Mouse (Mus musculus) limb, embryonic 13.5 days (tissue): ENCODE measurements at regions not wholly inside any gene's neighbourhood (a gene's known extent, or its start where the extent isn't known, plus 50 kb on each side); places are given as distances from the start of the nearest gene placed in this dataset.

Experiments
- ATAC-seq: fragments of 200-750 bp; cut with Nextera tagmentation; 2 replicates; pipeline ENCODE4 v1.8.0; 2017; ENCODE audit warnings: low read depth, moderate number of reproducible peaks, moderate TSS enrichment; ENCODE audit not compliant: low FRiP score
- H3K27ac ChIP-seq: fragments of 300-500 bp; sonication (generic); 2 replicates; pipeline ENCODE4 v1.5.1; 2015; ENCODE audit warnings: inconsistent platforms, mild to moderate bottlenecking, moderate library complexity
- H3K27me3 ChIP-seq: fragments of 300-500 bp; sonication (generic); 2 replicates; pipeline ENCODE4 v1.6.1; 2015; ENCODE audit warnings: mild to moderate bottlenecking, inconsistent platforms
- H3K36me3 ChIP-seq: fragments of 300-500 bp; sonication (generic); 2 replicates; pipeline ENCODE4 v1.6.1; 2015; ENCODE audit warnings: inconsistent platforms, mild to moderate bottlenecking, moderate library complexity
- H3K4me1 ChIP-seq: fragments of 300-500 bp; sonication (generic); 2 replicates; pipeline ENCODE4 v1.6.1; 2015; ENCODE audit warnings: inconsistent platforms
- H3K4me2 ChIP-seq: fragments of 300-500 bp; sonication (generic); replicated peaks from 2 replicates; pipeline ENCODE4 v1.6.1; 2015; ENCODE audit warnings: inconsistent platforms, mild to moderate bottlenecking, moderate library complexity
- H3K4me3 ChIP-seq: fragments of 300-500 bp; sonication (generic); 2 replicates; pipeline ENCODE4 v1.5.1; 2015; ENCODE audit warnings: moderate library complexity, mild to moderate bottlenecking, inconsistent platforms
- H3K9ac ChIP-seq: fragments of 300-500 bp; sonication (generic); 2 replicates; pipeline ENCODE4 v1.6.1; 2015; ENCODE audit warnings: mild to moderate bottlenecking, inconsistent platforms
- H3K9me3 ChIP-seq: fragments of 300-500 bp; sonication (generic); 2 replicates; pipeline ENCODE4 v1.6.1; 2016; ENCODE audit warnings: inconsistent platforms
- WGBS: fragments of 180-500 bp; shearing (Covaris S2); methylation state at CpG from one replicate; pipeline ENCODE4 v1.1.7; 2015; 5-methylcytosine and 5-hydroxymethylcytosine counted together

GRCm38 (mm10) chr5:73729646-73730045, 78.5 kb downstream of the Spata18 start:
- WGBS, result 78% methylated on average over 13 of the region's 13 CpGs
- Histone ChIP-seq H3K36me3 (no peaks in the 10 kb centered on the region), H3K4me2 (no peak overlapping the region), H3K9ac (no peak overlapping the region), H3K27me3 (no peaks in the 10 kb centered on the region), H3K27ac (no peak overlapping the region), H3K4me3 (no peak overlapping the region), H3K9me3 (no peaks in the 10 kb centered on the region), H3K4me1 (peaks cover 45% of the 10 kb centered on the region)
- no peak for ATAC-seq

GRCm38 (mm10) chr5:73731423-73731822, 80.2 kb downstream of the Spata18 start:
- H3K9me3 ChIP-seq, result no peaks in the 10 kb centered on the region
- H3K36me3 ChIP-seq, result no peaks in the 10 kb centered on the region
- no peak for ATAC-seq
- H3K27me3 ChIP-seq, result no peaks in the 10 kb centered on the region
- H3K4me2 ChIP-seq, result no peak overlapping the region
- H3K4me3 ChIP-seq, result no peak overlapping the region
- peaks cover 50% of the 10 kb centered on the region for H3K4me1 ChIP-seq
- 0 out of 2 replicates have a peak overlapping the region, but pooled peaks have one; percentile 19 for H3K9ac ChIP-seq
- H3K27ac ChIP-seq, result peak overlapping the region; percentile 70; the same call in 1 of the 2 replicates
- 36% methylated on average over 9 of the region's 9 CpGs for whole genome bisulfite sequencing

- no peak overlapping the region for H3K4me3 ChIP-seq
- H3K9me3 ChIP-seq, result no peaks in the 10 kb centered on the region
- H3K27me3 ChIP-seq, result no peaks in the 10 kb centered on the region
- peaks cover 45% of the 10 kb centered on the region for H3K4me1 ChIP-seq
- H3K9ac ChIP-seq, result no peak overlapping the region
- H3K36me3 ChIP-seq, result no peaks in the 10 kb centered on the region
- H3K27ac ChIP-seq, result peak overlapping the region; percentile 70
- WGBS, result 11% methylated on average over 9 of the region's 9 CpGs
- no peak for ATAC-seq
- no peak overlapping the region for H3K4me2 ChIP-seq
Measured at GRCm38 (mm10) chr5:73731991-73732565, 80.9 kb downstream of the Spata18 start.

- Histone ChIP-seq H3K4me2 (no peak overlapping the region), H3K36me3 (no peaks in the 10 kb centered on the region), H3K9ac (no peak overlapping the region), H3K4me3 (no peak overlapping the region), H3K27me3 (no peaks in the 10 kb centered on the region), H3K9me3 (no peaks in the 10 kb centered on the region), H3K27ac (peak overlapping the region; percentile 61; the same call in 1 of the 2 replicates), H3K4me1 (peaks cover 22% of the 10 kb centered on the region)
- 32% methylated on average over 3 of the region's 3 CpGs for WGBS
- ATAC-seq, result no peak
Measured at GRCm38 (mm10) chr5:73740766-73741165, 89.6 kb downstream of the Spata18 start.

GRCm38 (mm10) chr5:73741441-73741840, 90.3 kb downstream of the Spata18 start:
- no peak overlapping the region for H3K9ac ChIP-seq
- no peak for ATAC-seq
- H3K4me2 ChIP-seq, result no peak overlapping the region
- no peaks in the 10 kb centered on the region for H3K27me3 ChIP-seq
- H3K4me3 ChIP-seq, result no peak overlapping the region
- H3K9me3 ChIP-seq, result no peaks in the 10 kb centered on the region
- no peaks in the 10 kb centered on the region for H3K36me3 ChIP-seq
- WGBS, result 35% methylated on average over 11 of the region's 11 CpGs
- H3K4me1 ChIP-seq, result peaks cover 22% of the 10 kb centered on the region
- peak overlapping the region; percentile 61; the same call in 1 of the 2 replicates for H3K27ac ChIP-seq

- no peak overlapping the region for H3K27ac ChIP-seq
- H3K4me2 ChIP-seq, result no peak overlapping the region
- H3K27me3 ChIP-seq, result no peaks in the 10 kb centered on the region
- H3K36me3 ChIP-seq, result no peaks in the 10 kb centered on the region
- H3K9ac ChIP-seq, result no peak overlapping the region
- H3K4me3 ChIP-seq, result no peak overlapping the region
- H3K9me3 ChIP-seq, result no peaks in the 10 kb centered on the region
- WGBS, result 94% methylated on average over 1 of the region's 1 CpGs
- peaks cover 22% of the 10 kb centered on the region for H3K4me1 ChIP-seq
- no peak for ATAC-seq
Measured at GRCm38 (mm10) chr5:73743953-73744352, 92.8 kb downstream of the Spata18 start.

- peak; percentile 34; the same call in 1 of the 2 replicates for ATAC-seq
- H3K36me3 ChIP-seq, result no peaks in the 10 kb centered on the region
- no peaks in the 10 kb centered on the region for H3K27me3 ChIP-seq
- H3K4me2 ChIP-seq, result no peak overlapping the region
- WGBS, result 45% methylated on average over 4 of the region's 4 CpGs
- H3K9me3 ChIP-seq, result no peaks in the 10 kb centered on the region
- H3K9ac ChIP-seq, result no peak overlapping the region
- peak overlapping the region; percentile 52; the same call in 1 of the 2 replicates for H3K27ac ChIP-seq
- no peak overlapping the region for H3K4me3 ChIP-seq
- H3K4me1 ChIP-seq, result peaks cover 43% of the 10 kb centered on the region
Measured at GRCm38 (mm10) chr5:73749791-73750190, 98.6 kb downstream of the Spata18 start.

- peak overlapping the region; percentile 49; the same call in 1 of the 2 replicates for H3K27ac ChIP-seq
- 82% methylated on average over 10 of the region's 10 CpGs for WGBS
- no peak for ATAC-seq
Measured at GRCm38 (mm10) chr5:73752225-73752644, 101.1 kb downstream of the Spata18 start.

GRCm38 (mm10) chr5:73753827-73754226, 102.6 kb downstream of the Spata18 start:
- WGBS, result 17% methylated on average over 7 of the region's 7 CpGs
- peaks cover 53% of the 10 kb centered on the region for H3K4me1 ChIP-seq
- H3K4me2 ChIP-seq, result no peak overlapping the region
- H3K27me3 ChIP-seq, result no peaks in the 10 kb centered on the region
- no peaks in the 10 kb centered on the region for H3K9me3 ChIP-seq
- peak; percentile 94 for ATAC-seq
- H3K9ac ChIP-seq, result no peak overlapping the region
- H3K27ac ChIP-seq, result peak overlapping the region; percentile 86
- no peak overlapping the region for H3K4me3 ChIP-seq
- no peaks in the 10 kb centered on the region for H3K36me3 ChIP-seq

More at GRCm38 (mm10) chr5:73752225-73752644, 101.1 kb downstream of the Spata18 start:
- Histone ChIP-seq H3K9ac (no peak overlapping the region), H3K4me2 (no peak overlapping the region), H3K4me1 (peaks cover 53% of the 10 kb centered on the region), H3K36me3 (no peaks in the 10 kb centered on the region), H3K9me3 (no peaks in the 10 kb centered on the region), H3K27me3 (no peaks in the 10 kb centered on the region), H3K4me3 (no peak overlapping the region)

GRCm38 (mm10) chr5:73758534-73758933, 107.4 kb downstream of the Spata18 start:
- Histone ChIP-seq H3K9me3 (no peaks in the 10 kb centered on the region), H3K4me2 (no peak overlapping the region), H3K4me1 (peaks cover 49% of the 10 kb centered on the region), H3K9ac (no peak overlapping the region), H3K27ac (no peak overlapping the region), H3K27me3 (no peaks in the 10 kb centered on the region), H3K4me3 (no peak overlapping the region), H3K36me3 (no peaks in the 10 kb centered on the region)
- ATAC-seq, result no peak
- 88% methylated on average over 6 of the region's 6 CpGs for WGBS

- Histone ChIP-seq H3K9me3 (no peaks in the 10 kb centered on the region), H3K36me3 (no peaks in the 10 kb centered on the region), H3K27me3 (no peaks in the 10 kb centered on the region), H3K27ac (peak overlapping the region; percentile 52; the same call in 1 of the 2 replicates), H3K9ac (no peak overlapping the region), H3K4me3 (no peak overlapping the region), H3K4me2 (no peak overlapping the region), H3K4me1 (peaks cover 44% of the 10 kb centered on the region)
- 47% methylated on average over 1 of the region's 1 CpGs for WGBS
- 0 out of 2 replicates have a peak, but pooled peaks have one; percentile 34 for ATAC-seq
Measured at GRCm38 (mm10) chr5:73761236-73761635, 110.1 kb downstream of the Spata18 start.

- no peaks in the 10 kb centered on the region for H3K9me3 ChIP-seq
- no peaks in the 10 kb centered on the region for H3K27me3 ChIP-seq
- no peaks in the 10 kb centered on the region for H3K36me3 ChIP-seq
- peaks cover 44% of the 10 kb centered on the region for H3K4me1 ChIP-seq
- no peak overlapping the region for H3K9ac ChIP-seq
- 18% methylated on average over 8 of the region's 8 CpGs for WGBS
- H3K4me3 ChIP-seq, result no peak overlapping the region
- peak; percentile 86 for ATAC-seq
- no peak overlapping the region for H3K4me2 ChIP-seq
- H3K27ac ChIP-seq, result peak overlapping the region; percentile 77
Measured at GRCm38 (mm10) chr5:73761709-73762108, 110.5 kb downstream of the Spata18 start.

- H3K4me3 ChIP-seq, result no peak overlapping the region
- peaks cover 51% of the 10 kb centered on the region for H3K4me1 ChIP-seq
- H3K4me2 ChIP-seq, result no peak overlapping the region
- H3K27me3 ChIP-seq, result no peaks in the 10 kb centered on the region
- H3K9ac ChIP-seq, result no peak overlapping the region
- no peaks in the 10 kb centered on the region for H3K9me3 ChIP-seq
- ATAC-seq, result no peak
- H3K36me3 ChIP-seq, result no peaks in the 10 kb centered on the region
- H3K27ac ChIP-seq, result no peak overlapping the region
- 91% methylated on average over 1 of the region's 1 CpGs for WGBS
Measured at GRCm38 (mm10) chr5:73764226-73764625, 113.0 kb downstream of the Spata18 start.
